Mouse (Mus musculus) kidney, postnatal 14 days (tissue): ENCODE data around the gene Cfap157.

Experiments
- DNase-seq: peaks from one replicate; pipeline ENCODE4 v3.0.0; 2022; ENCODE audit warnings: mixed read lengths

Cfap157 gene

GRCm38 (mm10) chr2:32744272-32744982 is 39.8 kb downstream of the Cfap157 start:
- DNase-seq, result no peak

- DNase-seq, result no peak
These were observed 42.1 kb downstream of the Cfap157 start for GRCm38 (mm10) chr2:32742173-32742531.

GRCm38 (mm10) chr2:32741273-32742172 is 42.7 kb downstream of the Cfap157 start:
- no peak for DNase-seq

- DNase-seq, result no peak
These were observed 43.3 kb downstream of the Cfap157 start, which contains the start of gene 6330409D20Rik for GRCm38 (mm10) chr2:32740916-32741272. Gene 6330409D20Rik (minus strand): TSS chr2:32741016.

GRCm38 (mm10) chr2:32739311-32739710 is 44.9 kb downstream of the Cfap157 start:
- no peak for DNase-seq

- DNase-seq, result no peak
These were observed 47.2 kb downstream of the Cfap157 start for GRCm38 (mm10) chr2:32737008-32737407.

- DNase-seq, result peak; percentile 59
These were observed 47.9 kb downstream of the Cfap157 start for GRCm38 (mm10) chr2:32736306-32736829.

GRCm38 (mm10) chr2:32734933-32735332 is 49.3 kb downstream of the Cfap157 start:
- DNase-seq, result peak; percentile 85

GRCm38 (mm10) chr2:32734480-32734879 is 49.7 kb downstream of the Cfap157 start:
- peak; percentile 61 for DNase-seq

- no peak for DNase-seq
These were observed 51.5 kb downstream of the Cfap157 start for GRCm38 (mm10) chr2:32732695-32733094.

GRCm38 (mm10) chr2:32731911-32732310 is 52.3 kb downstream of the Cfap157 start:
- no peak for DNase-seq

- peak; percentile 69 for DNase-seq
These were observed 53.4 kb downstream of the Cfap157 start for GRCm38 (mm10) chr2:32730854-32731253.

- no peak for DNase-seq
These were observed 54.7 kb downstream of the Cfap157 start for GRCm38 (mm10) chr2:32729547-32729946.

GRCm38 (mm10) chr2:32728463-32728862 is 55.8 kb downstream of the Cfap157 start:
- peak; percentile 87 for DNase-seq

- peak; percentile 97 for DNase-seq
These were observed 56.8 kb downstream of the Cfap157 start for GRCm38 (mm10) chr2:32727435-32727834.
